Mouse (Mus musculus) embryonic fibroblast, embryonic 13.5 days (primary cell): ENCODE data around the gene Nlrc3.

Experiments used
- CTCF ChIP-seq: IDR thresholded peaks from 2 replicates; pipeline ENCODE4 v1.5.1; 2011; ENCODE audit warnings: mild to moderate bottlenecking, control low read depth, low read length, moderate library complexity, borderline replicate concordance; ENCODE audit not compliant: insufficient read depth
- POLR2A ChIP-seq: IDR thresholded peaks from 2 replicates; pipeline ENCODE4 v1.6.1; 2011; ENCODE audit warnings: low read depth, mild to moderate bottlenecking, control low read depth, low read length, moderate library complexity

DNA sequence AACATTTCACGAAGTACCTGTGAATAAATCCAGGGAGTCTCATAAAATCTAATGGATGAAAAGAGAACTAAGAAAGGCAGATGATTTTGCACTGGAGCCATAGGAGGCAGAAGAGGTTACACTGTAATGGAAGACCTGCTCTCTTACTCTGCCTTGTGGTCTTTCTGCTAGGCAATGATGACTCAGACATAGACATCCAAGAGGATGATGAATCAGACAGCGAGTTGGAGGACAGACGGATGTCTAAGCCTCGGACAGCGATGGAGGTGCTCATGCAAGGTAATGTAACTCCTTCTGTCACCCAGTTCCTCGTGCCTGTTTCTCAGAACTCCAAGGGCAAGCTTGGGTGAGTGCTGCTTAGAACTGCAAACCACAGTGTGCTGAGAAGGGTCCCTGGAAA, 42.9 kb downstream of the Nlrc3 start:
- TF ChIP-seq CTCF (no peak), POLR2A (no peak)
